Mouse (Mus musculus): ENCODE measurements around the gene Adra2b.
A peak's percentile ranks its signal among the peaks of the same experiment; 100 is the strongest.

The Adra2b gene

DNA sequence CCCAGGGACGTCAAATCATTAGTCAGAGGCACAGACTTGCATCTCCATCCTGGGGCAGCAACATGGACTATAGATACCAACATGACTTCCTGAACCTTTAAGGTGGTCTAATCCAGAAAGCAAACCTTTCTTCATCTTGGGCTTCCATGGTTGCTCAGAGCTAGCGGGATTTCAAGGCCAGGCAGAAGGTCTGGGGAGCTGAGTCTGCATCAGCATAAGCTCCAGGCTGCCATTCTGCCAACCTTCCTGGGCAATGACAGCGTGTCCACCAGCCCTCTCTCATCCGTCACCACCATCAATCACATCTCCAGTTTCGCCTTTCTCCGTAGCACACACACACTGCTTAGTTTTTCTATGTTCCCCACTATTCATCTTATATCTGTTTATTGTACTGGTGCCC, 23.7 kb upstream of the Adra2b start:
- no peak for DNase-seq

- DNase-seq, result peak; percentile 93
Measured at GRCm38 (mm10) chr2:127341159-127341558, 21.8 kb upstream of the Adra2b start.

GRCm38 (mm10) chr2:127346334-127346733, 16.7 kb upstream of the Adra2b start:
- DNase-seq, result no peak

GRCm38 (mm10) chr2:127347147-127347985, 15.6 kb upstream of the Adra2b start:
- DNase-seq, result no peak

DNA sequence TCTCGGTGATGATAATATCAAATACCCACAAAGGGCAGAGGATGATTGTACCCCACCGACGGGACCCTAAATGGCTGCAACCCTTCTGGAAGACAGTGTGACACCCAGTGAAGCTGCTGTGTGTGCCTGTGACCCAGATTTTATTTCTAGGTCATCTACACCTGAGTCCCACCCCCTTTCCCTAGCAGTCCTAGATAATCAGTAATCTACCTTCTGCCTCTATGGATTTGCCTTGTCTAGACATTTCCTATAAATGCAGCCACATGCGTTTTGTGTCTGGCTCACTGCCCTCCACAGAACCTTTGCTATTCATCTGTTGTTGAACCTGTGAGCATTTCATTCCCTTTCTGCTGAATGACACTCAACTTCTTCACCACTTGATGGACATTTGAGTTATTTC, 9.1 kb upstream of the Adra2b start:
- DNase-seq, result no peak

DNA sequence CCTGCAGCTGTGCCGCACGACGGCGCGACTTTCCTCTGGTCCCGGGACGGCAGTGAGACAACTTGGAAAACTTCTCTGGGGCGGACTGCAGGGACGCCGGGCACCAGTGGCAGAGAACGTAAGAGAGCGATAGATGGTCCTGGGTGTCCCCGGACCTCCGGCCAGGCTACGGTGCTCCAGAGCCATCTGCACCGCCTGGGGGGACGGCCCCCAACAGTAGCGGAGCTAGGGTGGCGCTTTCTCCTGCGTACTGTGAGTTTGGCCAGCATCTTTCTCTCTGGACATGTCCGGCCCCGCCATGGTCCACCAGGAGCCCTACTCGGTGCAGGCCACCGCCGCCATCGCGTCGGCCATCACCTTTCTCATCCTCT, 259 bp downstream of the Adra2b start:
- no peak for DNase-seq

DNA sequence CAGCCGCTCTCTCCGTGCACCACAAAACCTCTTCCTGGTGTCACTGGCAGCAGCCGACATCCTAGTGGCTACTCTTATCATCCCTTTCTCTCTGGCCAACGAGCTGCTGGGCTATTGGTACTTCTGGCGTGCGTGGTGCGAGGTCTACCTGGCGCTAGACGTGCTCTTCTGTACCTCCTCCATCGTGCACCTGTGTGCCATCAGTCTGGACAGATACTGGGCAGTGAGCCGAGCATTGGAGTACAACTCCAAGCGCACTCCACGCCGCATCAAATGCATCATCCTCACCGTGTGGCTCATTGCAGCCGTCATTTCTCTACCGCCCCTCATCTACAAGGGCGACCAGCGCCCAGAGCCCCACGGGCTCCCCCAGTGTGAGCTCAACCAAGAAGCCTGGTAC, 688 bp downstream of the Adra2b start:
- DNase-seq, result no peak

- DNase-seq, result no peak
Measured at GRCm38 (mm10) chr2:127364452-127364851, 1.4 kb downstream of the Adra2b start.

GRCm38 (mm10) chr2:127367126-127367820, 4.3 kb downstream of the Adra2b start:
- DNase-seq, result no peak

DNA sequence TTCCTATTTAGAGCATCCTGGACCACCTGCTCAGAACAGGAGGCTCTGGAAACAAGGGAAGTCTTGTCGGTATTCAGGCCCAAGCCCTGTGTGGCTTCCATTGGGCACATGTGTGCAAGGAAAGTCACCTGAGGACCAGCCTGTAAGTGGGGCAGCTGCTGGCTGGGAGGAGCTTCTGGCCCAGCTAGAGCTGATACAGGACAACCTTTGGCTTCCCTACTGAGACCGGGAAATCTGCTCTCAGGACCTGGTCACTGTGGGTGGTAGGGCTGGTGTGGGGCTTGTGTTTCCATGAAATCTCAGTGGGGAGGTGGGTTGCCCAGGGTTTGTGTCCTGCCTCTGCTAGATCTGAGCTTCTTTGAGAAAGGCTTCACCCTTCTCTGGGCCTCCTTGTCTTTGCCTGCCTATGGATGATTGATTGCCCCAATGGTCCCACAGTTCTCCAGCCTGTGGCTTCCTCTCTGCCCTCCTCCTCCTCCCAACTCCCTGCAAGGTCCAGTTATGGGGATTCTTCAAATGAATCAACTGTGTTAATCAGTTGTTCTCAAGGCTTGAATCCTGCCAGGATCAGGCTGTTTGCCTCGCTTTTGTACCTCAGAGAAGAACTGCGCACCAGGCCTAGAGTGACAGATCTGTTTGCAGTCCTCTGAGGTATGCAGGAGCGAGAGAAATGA, 6.8 kb downstream of the Adra2b start:
- no peak for DNase-seq

DNA sequence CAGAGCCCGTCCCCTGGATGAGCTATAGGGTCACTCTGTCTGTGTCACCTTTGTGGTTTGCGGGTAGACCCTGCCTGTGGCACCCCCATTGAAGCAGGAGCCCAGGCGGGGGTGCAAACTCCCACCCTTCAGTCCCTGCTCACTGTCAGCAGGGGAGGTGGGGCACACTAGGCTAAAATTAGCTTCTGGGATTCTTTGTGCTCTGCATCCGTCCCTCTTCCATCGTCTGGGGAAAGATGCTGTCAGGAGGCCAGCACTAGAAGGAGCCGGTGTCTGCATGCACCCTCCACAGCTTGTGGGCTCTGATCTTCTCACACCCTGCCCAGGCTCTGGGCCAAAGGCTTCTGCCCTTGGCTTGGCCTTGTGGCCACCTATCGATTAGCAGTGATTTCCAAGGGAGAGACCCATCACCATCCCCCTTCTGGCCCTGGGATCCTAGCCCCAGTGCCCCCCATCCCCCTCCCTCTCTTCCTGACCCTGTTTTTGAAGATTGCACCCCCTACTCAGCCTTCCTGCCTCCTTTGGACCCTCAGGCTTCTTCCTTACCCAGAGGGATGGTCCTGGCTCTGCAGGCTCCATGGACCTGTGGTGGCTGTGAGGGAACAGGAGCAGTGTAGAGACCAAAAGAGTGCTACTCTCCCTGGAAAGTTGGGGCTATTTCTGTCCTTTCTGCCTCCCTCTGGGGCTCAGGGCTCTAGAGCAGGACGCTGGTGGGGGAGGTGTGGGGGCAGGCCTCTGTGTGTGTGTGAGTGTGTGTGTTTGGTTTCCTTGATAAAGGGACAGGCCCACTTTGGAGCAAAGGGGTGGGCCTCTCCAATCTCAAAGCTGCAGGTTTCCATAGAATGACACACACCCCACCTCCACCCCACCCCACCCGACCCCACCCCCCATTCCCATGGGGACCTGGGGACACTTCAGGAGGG, 7.8 kb downstream of the Adra2b start:
- DNase-seq, result peak; percentile 94

DNA sequence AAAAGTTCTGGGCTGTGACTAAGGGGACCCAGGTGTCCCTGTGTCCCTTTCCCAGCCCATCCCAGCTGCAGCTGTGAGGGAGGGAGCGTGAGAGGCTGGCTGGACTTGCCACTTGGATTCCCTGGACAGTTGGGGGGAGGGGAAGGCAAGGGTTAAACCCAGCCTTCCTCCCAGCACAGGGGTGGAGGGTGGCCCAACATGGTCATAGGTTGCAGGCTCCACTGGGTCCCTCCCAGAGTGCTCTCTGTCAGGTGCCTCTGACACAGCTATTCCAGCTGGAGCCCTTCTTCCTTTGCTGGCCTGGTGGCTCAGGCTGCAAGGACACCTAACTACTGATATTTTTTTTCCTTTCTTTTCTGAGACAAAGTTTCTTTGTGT, 8.5 kb downstream of the Adra2b start:
- DNase-seq, result peak; percentile 95

DNA sequence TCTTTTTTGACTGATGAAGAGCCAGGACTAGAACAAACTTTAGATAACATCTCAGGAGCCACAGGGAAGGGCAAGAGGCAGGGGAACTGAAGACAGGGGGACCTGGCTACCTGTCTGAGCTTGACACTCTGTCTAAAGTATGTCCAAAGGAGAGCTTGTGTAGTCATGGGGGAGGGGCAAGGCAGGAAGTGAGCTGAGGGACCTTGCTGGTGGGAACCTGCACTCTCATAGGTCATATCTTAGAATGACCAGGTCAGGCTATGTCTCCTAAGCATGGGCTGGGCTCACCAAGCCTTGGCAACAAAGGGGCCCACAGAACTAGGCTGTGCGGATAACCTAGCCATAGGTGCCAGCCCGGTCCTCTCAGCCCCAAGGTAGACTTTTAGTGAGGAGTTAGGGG, 9.1 kb downstream of the Adra2b start:
- DNase-seq, result no peak

DNA sequence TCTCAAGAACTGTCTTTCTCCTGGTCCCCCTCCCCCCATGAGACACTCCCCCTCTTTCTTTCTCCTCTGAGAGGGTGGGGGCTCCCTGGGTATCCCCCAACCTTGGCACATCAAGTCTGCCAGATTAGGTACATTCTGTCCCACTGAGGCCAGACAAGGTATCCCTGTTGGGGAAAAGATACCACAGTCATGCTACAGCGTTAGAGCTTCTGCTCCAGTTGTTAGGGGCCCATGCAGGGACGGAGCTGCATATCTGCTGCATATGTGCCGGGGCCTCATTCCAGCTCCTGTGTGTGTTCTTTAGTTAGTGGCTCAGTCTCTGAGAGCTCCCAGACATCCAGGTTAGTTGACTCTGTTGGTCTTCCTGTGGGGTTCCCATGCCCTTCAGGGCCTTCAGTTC, 11.1 kb downstream of the Adra2b start:
- DNase-seq, result no peak

DNA sequence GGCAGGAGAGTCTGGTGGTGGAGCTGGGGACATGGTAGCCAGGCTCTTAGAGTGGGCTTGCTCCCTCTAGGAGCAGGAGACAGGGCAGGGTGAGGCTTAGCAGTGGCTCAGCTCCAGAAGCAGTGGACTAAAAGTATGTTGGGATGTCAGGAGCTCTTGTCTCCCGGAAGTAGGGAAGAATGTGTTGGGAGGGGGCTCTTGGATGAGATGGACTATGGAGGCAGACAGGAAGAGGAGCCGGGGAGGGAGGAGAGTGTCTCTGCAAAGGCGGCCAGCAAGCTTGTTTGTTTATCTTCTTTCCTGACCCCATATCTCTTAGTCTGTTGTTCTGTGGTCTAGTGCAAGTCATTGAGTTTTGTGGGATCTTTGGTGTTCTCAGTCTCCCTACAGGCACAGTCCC, 12.1 kb downstream of the Adra2b start:
- no peak for DNase-seq

- DNase-seq, result no peak
Measured at GRCm38 (mm10) chr2:127375759-127376341, 12.8 kb downstream of the Adra2b start.

DNA sequence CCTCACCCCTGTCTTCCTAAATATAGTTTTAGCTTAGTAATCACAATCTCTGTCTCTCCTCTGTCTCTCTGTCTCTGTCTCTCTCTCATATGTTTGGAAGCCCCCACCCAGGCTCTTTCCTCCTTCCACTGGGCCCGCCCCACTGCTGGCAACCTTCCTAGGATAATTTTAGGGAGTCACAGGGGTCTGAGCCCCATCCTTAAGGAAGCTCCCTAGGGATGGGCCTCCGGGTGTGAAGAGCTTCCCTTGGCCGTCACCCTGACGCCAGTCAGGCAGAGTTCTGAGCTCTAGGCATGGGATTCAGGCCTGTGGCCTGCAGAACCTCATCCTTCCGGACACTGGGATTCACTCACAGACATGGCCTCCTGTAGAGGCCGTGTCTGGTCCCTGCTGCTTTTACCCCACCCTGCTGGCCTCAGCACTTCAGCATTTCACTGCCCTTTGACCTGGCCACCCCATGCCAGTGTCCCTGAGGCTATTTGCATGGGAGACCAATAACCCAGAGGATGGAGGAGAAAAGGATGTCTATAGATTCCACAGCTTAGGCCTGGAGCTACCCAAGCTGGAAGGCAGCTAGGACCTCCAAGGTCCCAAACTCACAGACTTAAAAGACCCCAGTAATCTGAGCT, 13.5 kb downstream of the Adra2b start:
- DNase-seq, result peak; percentile 93

GRCm38 (mm10) chr2:127377942-127378610, 15.1 kb downstream of the Adra2b start:
- DNase-seq, result no peak

DNA sequence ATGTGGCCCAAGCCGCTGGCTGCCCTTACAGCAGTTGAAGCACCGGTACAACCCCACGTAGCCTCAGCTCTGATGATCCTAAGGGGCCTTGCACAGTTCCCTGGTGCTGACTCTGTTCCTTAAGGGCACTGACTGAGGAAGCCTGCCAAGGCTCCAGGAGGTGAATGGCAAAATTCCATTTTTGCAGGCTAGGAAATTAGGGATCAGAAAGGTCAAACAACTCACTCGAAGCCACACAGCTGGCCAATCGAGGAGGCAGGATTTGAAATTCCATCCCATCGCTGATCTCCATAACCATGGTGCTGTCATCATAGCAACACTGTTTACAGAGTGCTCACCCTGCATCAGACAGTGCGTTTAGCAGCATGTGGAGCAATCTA, 15.6 kb downstream of the Adra2b start:
- peak; percentile 91 for DNase-seq

DNA sequence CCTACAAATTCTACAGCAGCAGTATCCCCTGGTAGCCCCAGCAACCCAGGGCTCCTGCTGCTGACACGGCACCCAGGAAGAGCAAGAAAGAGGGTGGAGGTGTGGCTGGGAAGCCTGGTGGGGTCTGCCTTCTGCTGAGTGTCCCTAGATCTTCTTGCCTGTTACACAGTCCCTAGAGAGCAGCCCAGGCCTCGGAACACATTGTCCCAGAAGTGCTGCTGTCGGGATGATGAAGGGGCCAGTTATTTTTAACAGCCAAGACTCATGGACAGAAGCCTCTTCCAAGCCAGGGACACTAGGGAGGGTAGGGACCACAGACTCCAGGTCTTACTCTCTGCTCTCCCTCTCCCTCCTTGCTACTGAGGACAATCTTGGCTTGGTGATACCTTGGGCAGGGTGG, 16.2 kb downstream of the Adra2b start:
- peak; percentile 96 for DNase-seq

- peak; percentile 92 for DNase-seq
Measured at GRCm38 (mm10) chr2:127383881-127384280, 20.9 kb downstream of the Adra2b start.
